Mouse (Mus musculus) c-Kit-positive CD71-positive TER-119-negative erythroid progenitor cells, embryonic 14.5 days (primary cell): Measurements from ENCODE around the gene Prmt8.

ENCODE experiments used
- DNase-seq: peaks from one replicate; pipeline ENCODE4 v3.0.0-alpha.2; 2013; ENCODE audit warnings: low read depth

Prmt8 gene

GRCm38 (mm10) chr6:127769275-127770156 lies at the start of gene Prmt8:
Gene Prmt8 (minus strand): TSS chr6:127769472.
- DNase-seq, result no peak

- DNase-seq, result no peak
These were observed 33.9 kb upstream of the Prmt8 start for GRCm38 (mm10) chr6:127803046-127803729.

GRCm38 (mm10) chr6:127802211-127802610 lies 32.9 kb upstream of the Prmt8 start:
- no peak for DNase-seq

- DNase-seq, result no peak
These were observed 20.8 kb upstream of the Prmt8 start for GRCm38 (mm10) chr6:127790023-127790422.

GRCm38 (mm10) chr6:127770806-127771205 lies 1.5 kb upstream of the Prmt8 start:
- no peak for DNase-seq

- no peak for DNase-seq
These were observed 524 bp downstream of the Prmt8 start for GRCm38 (mm10) chr6:127768621-127769274.

GRCm38 (mm10) chr6:127767706-127768493 lies 1.4 kb downstream of the Prmt8 start:
- DNase-seq, result peak; percentile 13

GRCm38 (mm10) chr6:127767201-127767705 lies 2.0 kb downstream of the Prmt8 start:
- no peak for DNase-seq

- no peak for DNase-seq
These were observed 2.6 kb downstream of the Prmt8 start for GRCm38 (mm10) chr6:127766641-127767200.

GRCm38 (mm10) chr6:127766041-127766604 lies 3.1 kb downstream of the Prmt8 start:
- DNase-seq, result no peak

GRCm38 (mm10) chr6:127765573-127765972 lies 3.7 kb downstream of the Prmt8 start:
- DNase-seq, result no peak

- no peak for DNase-seq
These were observed 11.0 kb downstream of the Prmt8 start for GRCm38 (mm10) chr6:127758264-127758663.

GRCm38 (mm10) chr6:127757667-127758167 lies 11.6 kb downstream of the Prmt8 start:
- DNase-seq, result no peak

- DNase-seq, result no peak
These were observed 12.4 kb downstream of the Prmt8 start for GRCm38 (mm10) chr6:127756856-127757255.

- no peak for DNase-seq
These were observed 16.0 kb downstream of the Prmt8 start for GRCm38 (mm10) chr6:127753228-127753627.

- no peak for DNase-seq
These were observed 16.6 kb downstream of the Prmt8 start for GRCm38 (mm10) chr6:127752681-127753080.

- no peak for DNase-seq
These were observed 17.8 kb downstream of the Prmt8 start for GRCm38 (mm10) chr6:127751499-127751898.

GRCm38 (mm10) chr6:127748793-127749192 lies 20.5 kb downstream of the Prmt8 start:
- DNase-seq, result no peak

- no peak for DNase-seq
These were observed 27.0 kb downstream of the Prmt8 start for GRCm38 (mm10) chr6:127742290-127742689.

- DNase-seq, result no peak
These were observed 28.1 kb downstream of the Prmt8 start for GRCm38 (mm10) chr6:127741162-127741561.

- DNase-seq, result no peak
These were observed 28.6 kb downstream of the Prmt8 start for GRCm38 (mm10) chr6:127740711-127741110.
